Mouse (Mus musculus): ENCODE results near the gene Ppp1r15a.
"Not testable (repeated sequence)": the region's sequence is repeated elsewhere in the genome, so short reads cannot be mapped to it uniquely, and the experiment has no call there.

The Ppp1r15a gene

GRCm38 (mm10) chr7:45551512-45551883 is 25.4 kb upstream of the Ppp1r15a start:
- DNase-seq (ENCODE audit: low spot score) = no peak

- DNase-seq (ENCODE audit: low spot score) = no peak
Observed at GRCm38 (mm10) chr7:45550821-45551511, 24.9 kb upstream of the Ppp1r15a start.

GRCm38 (mm10) chr7:45549641-45550436 is 23.8 kb upstream of the Ppp1r15a start:
- DNase-seq (ENCODE audit: low spot score) = no peak

- DNase-seq (ENCODE audit: low spot score) = no peak
Observed at GRCm38 (mm10) chr7:45544525-45544924, 18.5 kb upstream of the Ppp1r15a start.

- no peak for DNase-seq (ENCODE audit: low spot score)
Observed at GRCm38 (mm10) chr7:45540213-45540612, 14.1 kb upstream of the Ppp1r15a start.

GRCm38 (mm10) chr7:45539095-45539494 is 13.0 kb upstream of the Ppp1r15a start:
- DNase-seq (ENCODE audit: low spot score) = no peak

- no peak for DNase-seq (ENCODE audit: low spot score)
Observed at GRCm38 (mm10) chr7:45538163-45539041, 12.3 kb upstream of the Ppp1r15a start.

- DNase-seq (ENCODE audit: low spot score) = no peak
Observed at GRCm38 (mm10) chr7:45537602-45538001, 11.5 kb upstream of the Ppp1r15a start.

GRCm38 (mm10) chr7:45535676-45536075 is 9.6 kb upstream of the Ppp1r15a start:
- DNase-seq (ENCODE audit: low spot score) = no peak

GRCm38 (mm10) chr7:45530643-45531042 is 4.6 kb upstream of the Ppp1r15a start:
- no peak for DNase-seq (ENCODE audit: low spot score)

- no peak for DNase-seq (ENCODE audit: low spot score)
Observed at GRCm38 (mm10) chr7:45529461-45529860, 3.4 kb upstream of the Ppp1r15a start.

- not testable (repeated sequence) for DNase-seq (ENCODE audit: low spot score)
Observed at GRCm38 (mm10) chr7:45527169-45527568, 1.1 kb upstream of the Ppp1r15a start.

- no peak for DNase-seq (ENCODE audit: low spot score)
Observed at GRCm38 (mm10) chr7:45526474-45527120, 529 bp upstream of the Ppp1r15a start.

- DNase-seq (ENCODE audit: low spot score) = peak; percentile 50
Observed at GRCm38 (mm10) chr7:45524841-45525621, 1.0 kb downstream of the Ppp1r15a start.

- DNase-seq (ENCODE audit: low spot score) = no peak
Observed at GRCm38 (mm10) chr7:45523678-45524170, 2.3 kb downstream of the Ppp1r15a start.

- no peak for DNase-seq (ENCODE audit: low spot score)
Observed at GRCm38 (mm10) chr7:45522957-45523676, 3.0 kb downstream of the Ppp1r15a start.

GRCm38 (mm10) chr7:45522194-45522752 is 3.8 kb downstream of the Ppp1r15a start:
- DNase-seq (ENCODE audit: low spot score) = no peak

- peak; percentile 85 for DNase-seq (ENCODE audit: low spot score)
Observed at GRCm38 (mm10) chr7:45521728-45522184, 4.3 kb downstream of the Ppp1r15a start.

GRCm38 (mm10) chr7:45520605-45521004 is 5.5 kb downstream of the Ppp1r15a start:
- DNase-seq (ENCODE audit: low spot score) = no peak
